Mouse (Mus musculus): ENCODE measurements around the gene Ddx56.

DNA sequence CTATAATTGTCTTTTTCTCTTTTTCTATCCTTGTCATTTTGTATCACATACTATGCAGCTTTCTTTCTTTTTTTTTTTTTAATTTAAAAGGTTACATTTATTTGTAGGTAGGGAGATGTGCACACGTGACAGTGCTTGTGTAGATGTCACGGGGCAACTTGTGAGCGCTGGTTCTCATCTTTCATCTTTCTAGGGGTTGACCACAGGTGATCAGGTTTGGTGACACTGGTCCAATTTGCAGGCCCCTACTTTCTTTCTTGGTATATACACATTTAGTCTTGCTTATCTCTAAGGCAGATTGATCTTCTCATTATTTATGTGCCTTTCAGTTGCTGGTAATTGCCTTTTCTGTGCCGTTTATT, 25.4 kb upstream of the Ddx56 start:
- TF ChIP-seq POLR2A (IDR thresholded peaks at IDR 0.05; ENCODE audit: low read depth, low read length) (no peak), CTCF (IDR thresholded peaks at IDR 0.05; ENCODE audit: extremely low read depth, insufficient read depth, insufficient read length, insufficient replicate concordance) (no peak)
